Mouse (Mus musculus) kidney, adult 2 months (tissue): ENCODE results near the gene Emc9. TPM values are rescaled to one million over a fixed set of nuclear protein-coding genes. Genes with fewer than 3 reads are reported as not detected.

Experiments
- DNase-seq: peaks from one replicate; pipeline ENCODE4 v3.0.0; 2021
- H3K27ac ChIP-seq: fragments of 200-500 bp; 2 replicates; pipeline ENCODE4 v1.5.1; 2012; ENCODE audit warnings: low read depth, low read length, control low read depth, inconsistent platforms; ENCODE audit not compliant: insufficient read depth
- H3K27me3 ChIP-seq: fragments of 200-500 bp; replicated peaks from 2 replicates; pipeline ENCODE4 v1.6.1; 2012; ENCODE audit warnings: mild to moderate bottlenecking, moderate library complexity, low read length, inconsistent platforms; ENCODE audit not compliant: control insufficient read depth, insufficient read depth
- H3K36me3 ChIP-seq: fragments of 200-500 bp; 2 replicates; pipeline ENCODE4 v1.6.1; 2012; ENCODE audit warnings: mild to moderate bottlenecking, moderate library complexity, low read length, inconsistent platforms; ENCODE audit not compliant: control insufficient read depth, insufficient read depth
- H3K4me1 ChIP-seq: fragments of 200-500 bp; 2 replicates; pipeline ENCODE4 v1.6.1; 2011; ENCODE audit warnings: low read length; ENCODE audit not compliant: control insufficient read depth, insufficient read depth
- H3K4me3 ChIP-seq: fragments of 200-500 bp; 2 replicates; pipeline ENCODE4 v1.5.1; 2011; ENCODE audit warnings: mild to moderate bottlenecking, low read depth, low read length, control low read depth; ENCODE audit not compliant: insufficient read depth
- CTCF ChIP-seq: fragments of 200-500 bp; conservative IDR thresholded peaks from 2 replicates; pipeline ENCODE4 v1.5.1; 2011; ENCODE audit warnings: low read depth, mild to moderate bottlenecking, control low read depth, low read length, moderate library complexity, mixed read lengths; ENCODE audit not compliant: insufficient read depth, insufficient read length
- POLR2A ChIP-seq: fragments of 200-500 bp; IDR thresholded peaks from one replicate; pipeline ENCODE4 v1.6.1; 2011; ENCODE audit warnings: low read depth, low read length, control low read depth
- WGBS: fragments of 180-500 bp; shearing (Covaris S2); methylation state at CpG from one replicate; pipeline ENCODE4 v1.1.7; 2018; 5-methylcytosine and 5-hydroxymethylcytosine counted together
- polyA plus RNA-seq: library from polyadenylated mRNA; depleted of rRNA; stranded (reverse); fragments of >200 nt; gene quantifications from 2 replicates; pipeline ENCODE4 v1.2.3, GENCODE M21; 2012

Emc9 gene
- polyA plus RNA-seq, 1 experiment: 21.9 TPM

- no peak for DNase-seq
- 91% methylated on average over 8 of the region's 8 CpGs for WGBS
- Histone ChIP-seq H3K27ac (no peak overlapping the region), H3K4me1 (no peaks in the 10 kb centered on the region; the same call in 1 of the 2 replicates), H3K36me3 (no peaks in the 10 kb centered on the region; the same call in 1 of the 2 replicates), H3K4me3 (no peak overlapping the region), H3K27me3 (no peaks in the 10 kb centered on the region)
- TF ChIP-seq POLR2A (no peak), CTCF (no peak)
Measured at GRCm38 (mm10) chr14:55551794-55552193, 33.3 kb downstream of the Emc9 start.

- no peak for DNase-seq
- TF ChIP-seq CTCF (no peak), POLR2A (no peak)
- 72% methylated on average over 5 of the region's 5 CpGs for WGBS
Measured at GRCm38 (mm10) chr14:55551347-55551746, 33.8 kb downstream of the Emc9 start.

GRCm38 (mm10) chr14:55550191-55550590 is 34.9 kb downstream of the Emc9 start:
- Histone ChIP-seq H3K27me3 (no peaks in the 10 kb centered on the region), H3K36me3 (no peaks in the 10 kb centered on the region; the same call in 1 of the 2 replicates), H3K27ac (no peak overlapping the region), H3K4me3 (no peak overlapping the region), H3K4me1 (no peaks in the 10 kb centered on the region)
- TF ChIP-seq POLR2A: no peak
- no peak for TF ChIP-seq CTCF
- 88% methylated on average over 6 of the region's 6 CpGs for WGBS
- no peak for DNase-seq

More at GRCm38 (mm10) chr14:55551347-55551746, 33.8 kb downstream of the Emc9 start:
- Histone ChIP-seq H3K27ac (no peak overlapping the region), H3K27me3 (no peaks in the 10 kb centered on the region), H3K36me3 (no peaks in the 10 kb centered on the region; the same call in 1 of the 2 replicates), H3K4me3 (no peak overlapping the region), H3K4me1 (no peaks in the 10 kb centered on the region)

- Histone ChIP-seq H3K36me3 (no peaks in the 10 kb centered on the region; the same call in 1 of the 2 replicates), H3K27ac (no peak overlapping the region), H3K4me3 (no peak overlapping the region), H3K4me1 (no peaks in the 10 kb centered on the region), H3K27me3 (no peaks in the 10 kb centered on the region)
- TF ChIP-seq CTCF (no peak), POLR2A (no peak)
- WGBS: 69% methylated on average over 9 of the region's 9 CpGs
- no peak for DNase-seq
Measured at GRCm38 (mm10) chr14:55544334-55544733, 40.8 kb downstream of the Emc9 start.

- WGBS: 98% methylated on average over 12 of the region's 12 CpGs
- Histone ChIP-seq H3K4me1 (no peaks in the 10 kb centered on the region), H3K4me3 (no peak overlapping the region), H3K36me3 (no peaks in the 10 kb centered on the region), H3K27me3 (no peaks in the 10 kb centered on the region), H3K27ac (no peak overlapping the region)
- no peak for DNase-seq
- TF ChIP-seq POLR2A: no peak
Measured at GRCm38 (mm10) chr14:55542268-55542667, 42.8 kb downstream of the Emc9 start.

GRCm38 (mm10) chr14:55540787-55541321 is 44.2 kb downstream of the Emc9 start:
- Histone ChIP-seq H3K27me3 (no peaks in the 10 kb centered on the region), H3K4me3 (peak overlapping the region; percentile 77), H3K27ac (peak overlapping the region; percentile 17; the same call in 1 of the 2 replicates), H3K4me1 (no peaks in the 10 kb centered on the region), H3K36me3 (no peaks in the 10 kb centered on the region)
- peak; percentile 82 for DNase-seq
- TF ChIP-seq CTCF: no peak
- no peak for TF ChIP-seq POLR2A
- WGBS: 8% methylated on average over 10 of the region's 10 CpGs

- Histone ChIP-seq H3K4me1 (no peaks in the 10 kb centered on the region), H3K36me3 (no peaks in the 10 kb centered on the region), H3K27me3 (no peaks in the 10 kb centered on the region), H3K27ac (peak within 1 kb of the TSS; percentile 74), H3K4me3 (peak within 1 kb of the TSS; percentile 77)
- peak; percentile 22 for TF ChIP-seq POLR2A
- no peak for TF ChIP-seq CTCF
- under 1% methylated on average over 32 of the region's 32 CpGs for WGBS
- peak; percentile 94 for DNase-seq
Measured at GRCm38 (mm10) chr14:55540067-55540786, 44.9 kb downstream of the Emc9 start, which contains the start of gene Pck2. Gene Pck2 (plus strand): TSS chr14:55540266.
